11 mouse cellular contexts compared by ENCODE assay signal in the genomic region with DNA sequence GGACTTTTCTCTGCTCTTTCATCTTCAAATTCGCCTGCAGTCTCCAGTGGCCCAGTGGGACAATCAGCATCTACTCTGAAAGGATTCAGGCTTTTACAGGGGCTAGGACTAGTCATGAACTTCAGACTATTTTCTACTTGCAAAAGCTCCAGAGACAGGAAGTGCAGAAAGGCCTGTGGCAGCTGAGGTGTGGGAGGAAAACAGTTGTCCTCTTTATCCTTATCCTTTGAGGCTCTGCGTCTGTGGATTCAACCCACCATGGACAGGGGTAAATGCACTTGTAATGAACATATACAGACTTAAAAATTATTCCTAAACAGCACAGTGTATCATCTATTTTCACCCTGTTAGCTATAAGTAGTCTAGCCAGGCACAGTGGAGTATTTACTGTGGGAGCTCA.
"Had no signal": no experiment of that assay in that cellular context is flagged by ENCODE, and none has a peak within 500 bp of the region (broad histone marks: within the 10 kb centered on the region; RNA-seq: fewer than 3 reads in every experiment).

No protein-coding gene starts in this region.

- H3K4me2 ChIP-seq: intestine, embryonic 15.5 days; limb, embryonic 12.5 days; liver, embryonic 13.5 days; midbrain, embryonic 12.5 days; stomach, embryonic 15.5 days had no signal

- H3K4me3 ChIP-seq: intestine, embryonic 15.5 days; limb, embryonic 12.5 days; liver, embryonic 13.5 days; midbrain, embryonic 12.5 days; stomach, embryonic 15.5 days had no signal

- H3K27ac ChIP-seq: intestine, embryonic 15.5 days; limb, embryonic 12.5 days; liver, embryonic 13.5 days; midbrain, embryonic 12.5 days; stomach, embryonic 15.5 days had no signal

- DNase-seq: kidney, adult 18-20 months; kidney, postnatal 10 days; kidney, postnatal 4 days; liver; liver, embryonic 13.5 days; thymus, postnatal 4 days had no signal

- ATAC-seq: intestine, embryonic 15.5 days; midbrain, embryonic 16.5 days had no signal

- H3K4me1 ChIP-seq: intestine, embryonic 15.5 days; liver, embryonic 13.5 days; midbrain, embryonic 12.5 days; stomach, embryonic 15.5 days had no signal

- H3K36me3 ChIP-seq: intestine, embryonic 15.5 days; limb, embryonic 12.5 days; liver, embryonic 13.5 days; midbrain, embryonic 12.5 days; stomach, embryonic 15.5 days had no signal

- H3K9ac ChIP-seq: intestine, embryonic 15.5 days; limb, embryonic 12.5 days; liver, embryonic 13.5 days; midbrain, embryonic 12.5 days; stomach, embryonic 15.5 days had no signal

- H3K9me3 ChIP-seq: intestine, embryonic 15.5 days; limb, embryonic 12.5 days; liver, embryonic 13.5 days; midbrain, embryonic 12.5 days; stomach, embryonic 15.5 days had no signal

- H3K27me3 ChIP-seq: intestine, embryonic 15.5 days; liver, embryonic 13.5 days; stomach, embryonic 15.5 days had no signal
